In genomic region chr14:76628182-76628892, GRCm38 (mm10) we compare ENCODE assay signal across 11 mouse cellular contexts.
DNase-seq lines count a peak whose midpoint lies in the region; ATAC-seq lines count a peak whose summit lies in the region.
"Had no signal": no experiment of that assay in that cellular context is flagged by ENCODE, and none has a peak within 500 bp of the region (broad histone marks: within the 10 kb centered on the region; RNA-seq: fewer than 3 reads in every experiment).

No protein-coding gene starts in this region.

- DNase-seq in forebrain, embryonic 11.5 days (ENCODE audit: low spot score) = no peak
- peak; percentile 30 for DNase-seq in midbrain, embryonic 14.5 days
- DNase-seq in layer of hippocampus, adult 18-20 months (ENCODE audit: low spot score in 2 of 2) = peak; percentile 42 to 76
- peak; percentile 74 for DNase-seq in right cerebral cortex, postnatal 4 days
- DNase-seq in gastrocnemius, postnatal 25 days = no peak
- DNase-seq: heart, adult 2 months; lung, adult 18-20 months had no signal

- no peaks in the 10 kb centered on the region for H3K9me3 ChIP-seq in forebrain, embryonic 13.5 days (replicated peaks)
- no peaks in the 10 kb centered on the region for H3K9me3 ChIP-seq in forebrain, embryonic 11.5 days (ENCODE audit: control insufficient read depth, low read length)
- no peaks in the 10 kb centered on the region for H3K9me3 ChIP-seq in midbrain, embryonic 14.5 days (ENCODE audit: control insufficient read depth, low read length)
- no peaks in the 10 kb centered on the region for H3K9me3 ChIP-seq in midbrain, embryonic 13.5 days
- H3K9me3 ChIP-seq: limb, embryonic 10.5 days had no signal

- H3K27ac ChIP-seq in forebrain, embryonic 13.5 days = 0 out of 2 replicates have a peak overlapping the region, but pooled peaks have one; percentile 1
- no peak overlapping the region for H3K27ac ChIP-seq in forebrain, embryonic 11.5 days (ENCODE audit: low read depth, low read length)
- H3K27ac ChIP-seq in midbrain, embryonic 14.5 days (replicated peaks; ENCODE audit: low read depth, low read length) = no peak overlapping the region
- no peak overlapping the region for H3K27ac ChIP-seq in midbrain, embryonic 13.5 days
- H3K27ac ChIP-seq: heart, adult 2 months; limb, embryonic 10.5 days had no signal

- no peaks in the 10 kb centered on the region for H3K27me3 ChIP-seq in forebrain, embryonic 13.5 days
- H3K27me3 ChIP-seq in forebrain, embryonic 11.5 days (ENCODE audit: control insufficient read depth, insufficient read depth, low read length) = no peaks in the 10 kb centered on the region
- H3K27me3 ChIP-seq in midbrain, embryonic 14.5 days (ENCODE audit: control insufficient read depth, insufficient read depth, low read length) = no peaks in the 10 kb centered on the region
- H3K27me3 ChIP-seq in midbrain, embryonic 13.5 days = no peaks in the 10 kb centered on the region; the same call in 1 of the 2 replicates

- H3K4me3 ChIP-seq in forebrain, embryonic 13.5 days = no peak overlapping the region
- H3K4me3 ChIP-seq in forebrain, embryonic 11.5 days (ENCODE audit: low read depth, low read length) = no peak overlapping the region
- no peak overlapping the region for H3K4me3 ChIP-seq in midbrain, embryonic 14.5 days (replicated peaks; ENCODE audit: low read depth, low read length)
- H3K4me3 ChIP-seq in midbrain, embryonic 13.5 days (replicated peaks) = no peak overlapping the region
- H3K4me3 ChIP-seq: heart, adult 2 months; limb, embryonic 10.5 days had no signal

- no peak overlapping the region for H3K9ac ChIP-seq in forebrain, embryonic 13.5 days
- no peak overlapping the region for H3K9ac ChIP-seq in forebrain, embryonic 11.5 days (ENCODE audit: low read length)
- no peak overlapping the region for H3K9ac ChIP-seq in midbrain, embryonic 14.5 days (replicated peaks; ENCODE audit: low read length)
- H3K9ac ChIP-seq in midbrain, embryonic 13.5 days (replicated peaks) = no peak overlapping the region

- ATAC-seq in forebrain, embryonic 13.5 days = peak; percentile 41; the same call in 1 of the 2 replicates
- ATAC-seq in forebrain, embryonic 11.5 days (replicated peaks; ENCODE audit: low FRiP score) = no peak
- ATAC-seq in midbrain, embryonic 14.5 days (ENCODE audit: low FRiP score, low TSS enrichment) = no peak
- ATAC-seq in midbrain, embryonic 13.5 days = no peak
- no peak for ATAC-seq in monocyte, adult 5-6 weeks (replicated peaks; ENCODE audit: insufficient number of reproducible peaks, low FRiP score, low TSS enrichment, poor library complexity, severe bottlenecking)

- no peak overlapping the region for H3K4me2 ChIP-seq in forebrain, embryonic 13.5 days
- no peak overlapping the region for H3K4me2 ChIP-seq in forebrain, embryonic 11.5 days (ENCODE audit: low read depth, low read length, severe bottlenecking)
- H3K4me2 ChIP-seq in midbrain, embryonic 14.5 days (ENCODE audit: low read length) = no peak overlapping the region
- no peak overlapping the region for H3K4me2 ChIP-seq in midbrain, embryonic 13.5 days (replicated peaks)

- 76% methylated on average over 10 of the region's 10 CpGs for WGBS in forebrain, embryonic 13.5 days
- WGBS in forebrain, embryonic 11.5 days = 89% methylated on average over 10 of the region's 10 CpGs
- WGBS in midbrain, embryonic 14.5 days = 79% methylated on average over 10 of the region's 10 CpGs
- 80% methylated on average over 10 of the region's 10 CpGs for WGBS in midbrain, embryonic 13.5 days

- no peaks in the 10 kb centered on the region for H3K36me3 ChIP-seq in forebrain, embryonic 13.5 days (ENCODE audit: poor library complexity, severe bottlenecking)
- H3K36me3 ChIP-seq in forebrain, embryonic 11.5 days (ENCODE audit: control insufficient read depth, insufficient read depth, low read length) = no peaks in the 10 kb centered on the region
- H3K36me3 ChIP-seq in midbrain, embryonic 14.5 days (ENCODE audit: control insufficient read depth, insufficient read depth, low read length) = no peaks in the 10 kb centered on the region
- H3K36me3 ChIP-seq in midbrain, embryonic 13.5 days = no peaks in the 10 kb centered on the region
- H3K36me3 ChIP-seq: limb, embryonic 10.5 days had no signal

- peaks cover 22% of the 10 kb centered on the region for H3K4me1 ChIP-seq in forebrain, embryonic 13.5 days
- peaks cover 7% of the 10 kb centered on the region for H3K4me1 ChIP-seq in forebrain, embryonic 11.5 days (replicated peaks; ENCODE audit: control insufficient read depth, insufficient read depth, low read length)
- H3K4me1 ChIP-seq in midbrain, embryonic 14.5 days (ENCODE audit: control insufficient read depth, insufficient read depth, low read length) = peaks cover 12% of the 10 kb centered on the region; the same call in 1 of the 2 replicates
- peaks cover 27% of the 10 kb centered on the region for H3K4me1 ChIP-seq in midbrain, embryonic 13.5 days (replicated peaks)

Comparison
In these comparisons a context has a peak if more than half of its experiments do, and no peak if none do; other contexts are left out.
1. DNase-seq: peak in midbrain, embryonic 14.5 days (single experiment), layer of hippocampus, adult 18-20 months (2 of 2) and right cerebral cortex, postnatal 4 days (single experiment); none in forebrain, embryonic 11.5 days (single experiment) and gastrocnemius, postnatal 25 days (single experiment).